Mouse (Mus musculus) heart, postnatal 36 days (tissue): ENCODE results near the gene Dnpep. TPM values are rescaled to one million over a fixed set of nuclear protein-coding genes. Genes with fewer than 3 reads are reported as not detected.

Experiments
- DNase-seq, 2 experiments: peaks; one replicate each; pipeline ENCODE4 v3.0.0; 2021 to 2022
- intact Hi-C: fragments of 180-260 bp; cut with DNase I; formaldehyde crosslinking; loops from one replicate; pipeline ENCODE4 v1.15.1; 2025
- total RNA-seq, 2 experiments: library from RNA; stranded (reverse); gene quantifications; 2 replicates each; pipeline ENCODE4 v1.2.3; 2021

Dnpep gene
- 10 to 100 TPM; 78.0 to 89.7 TPM for total RNA-seq

GRCm38 (mm10) chr1:75317241-75318201 lies at the start of gene Dnpep:
Dnpep (minus strand) TSS chr1:75317990.
- intact Hi-C loops, result loop anchor here (5.0 kb wide), 3 partner anchors 105 to 730 kb away; partner anchors contain the start of genes Ankzf1, Atg9a, Bcs1l and Glb1l

GRCm38 (mm10) chr1:75365510-75366137 lies 47.8 kb upstream of the Dnpep start:
- intact Hi-C loops, result no loop called here
- DNase-seq, result no peak

More at GRCm38 (mm10) chr1:75317241-75318201, at the start of gene Dnpep:
- DNase-seq, result peak; percentile 100

- intact Hi-C loops, result no loop called here
- no peak for DNase-seq
Measured at GRCm38 (mm10) chr1:75363868-75364267, 46.1 kb upstream of the Dnpep start.

- intact Hi-C loops, result no loop called here
- DNase-seq, result peak in 1 of 2 experiments; percentile 53
Measured at GRCm38 (mm10) chr1:75361750-75362149, 44.0 kb upstream of the Dnpep start.

- DNase-seq, result no peak
- intact Hi-C loops, result no loop called here
Measured at GRCm38 (mm10) chr1:75361123-75361522, 43.3 kb upstream of the Dnpep start.

GRCm38 (mm10) chr1:75360112-75361031 lies 42.6 kb upstream of the Dnpep start, which contains the start of gene Des:
Des (plus strand) TSS chr1:75360329.
- intact Hi-C loops, result no loop called here
- peak; percentile 76 to 80 for DNase-seq

- DNase-seq, result peak in 1 of 2 experiments; percentile 43
- intact Hi-C loops, result no loop called here
Measured at GRCm38 (mm10) chr1:75359346-75359745, 41.6 kb upstream of the Dnpep start.

GRCm38 (mm10) chr1:75358009-75358408 lies 40.2 kb upstream of the Dnpep start:
- intact Hi-C loops, result no loop called here
- no peak for DNase-seq

- no peak for DNase-seq
- intact Hi-C loops, result no loop called here
Measured at GRCm38 (mm10) chr1:75357261-75357660, 39.5 kb upstream of the Dnpep start.

- no peak for DNase-seq
- intact Hi-C loops, result loop anchor here (5.0 kb wide), 1 partner anchor 38 kb away; no protein-coding TSS in a partner anchor
Measured at GRCm38 (mm10) chr1:75349275-75349674, 31.5 kb upstream of the Dnpep start.

GRCm38 (mm10) chr1:75347279-75347678 lies 29.5 kb upstream of the Dnpep start:
- intact Hi-C loops, result loop anchor here (5.0 kb wide), 1 partner anchor 40 kb away; no protein-coding TSS in a partner anchor
- peak in 1 of 2 experiments; percentile 35 for DNase-seq

GRCm38 (mm10) chr1:75345036-75345935 lies 27.5 kb upstream of the Dnpep start:
- intact Hi-C loops, result loop anchor here (5.0 kb wide), 1 partner anchor 42 kb away; no protein-coding TSS in a partner anchor
- DNase-seq, result peak in 1 of 2 experiments; percentile 30

- intact Hi-C loops, result loop anchor here (5.0 kb wide), 2 partner anchors 43 to 253 kb away; no protein-coding TSS in a partner anchor
- DNase-seq, result peak in 1 of 2 experiments; percentile 29
Measured at GRCm38 (mm10) chr1:75344291-75345035, 26.7 kb upstream of the Dnpep start.

GRCm38 (mm10) chr1:75342874-75343416 lies 25.2 kb upstream of the Dnpep start:
- intact Hi-C loops, result loop anchor here (1.0 to 5.0 kb wide), 2 partner anchors 124 to 254 kb away; no protein-coding TSS in a partner anchor
- DNase-seq, result peak; percentile 64 to 66

GRCm38 (mm10) chr1:75340519-75340918 lies 22.7 kb upstream of the Dnpep start:
- no peak for DNase-seq
- intact Hi-C loops, result loop anchor here (5.0 kb wide), 1 partner anchor 257 kb away; no protein-coding TSS in a partner anchor

GRCm38 (mm10) chr1:75339337-75339736 lies 21.5 kb upstream of the Dnpep start:
- no peak for DNase-seq
- intact Hi-C loops, result no loop called here

- intact Hi-C loops, result no loop called here
- DNase-seq, result no peak
Measured at GRCm38 (mm10) chr1:75338091-75338694, 20.4 kb upstream of the Dnpep start.
